Mouse (Mus musculus): ENCODE measurements around the gene 5730507C01Rik.
"Not testable (repeated sequence)": the region's sequence is repeated elsewhere in the genome, so short reads cannot be mapped to it uniquely, and the experiment has no call there.

5730507C01Rik gene

DNA sequence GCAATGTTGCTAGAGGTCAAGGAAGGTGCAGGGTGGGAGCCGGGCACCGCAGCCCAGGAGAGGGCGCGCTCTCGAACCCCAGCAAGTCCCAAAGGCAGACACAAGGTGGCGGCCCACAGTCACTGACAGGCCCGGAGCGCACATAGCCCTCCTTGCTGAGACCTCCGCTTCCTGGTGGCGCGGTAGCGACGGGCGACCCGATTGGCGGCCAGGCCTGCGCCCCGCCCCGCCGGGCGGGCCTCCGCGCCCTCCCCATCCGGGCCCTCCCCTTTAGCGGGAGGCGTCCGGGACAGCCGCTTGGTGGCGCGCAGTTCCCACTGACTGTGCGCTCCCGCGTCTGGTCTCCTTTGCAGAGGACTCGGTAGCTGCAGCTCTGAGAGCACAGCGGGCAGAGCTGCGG is at the start of gene 5730507C01Rik:
Gene 5730507C01Rik, plus strand, starts transcription at position 340 of the 400 bp plus-strand sequence.
- ATAC-seq (ENCODE audit: insufficient number of reproducible peaks, low FRiP score, low TSS enrichment) = no peak

DNA sequence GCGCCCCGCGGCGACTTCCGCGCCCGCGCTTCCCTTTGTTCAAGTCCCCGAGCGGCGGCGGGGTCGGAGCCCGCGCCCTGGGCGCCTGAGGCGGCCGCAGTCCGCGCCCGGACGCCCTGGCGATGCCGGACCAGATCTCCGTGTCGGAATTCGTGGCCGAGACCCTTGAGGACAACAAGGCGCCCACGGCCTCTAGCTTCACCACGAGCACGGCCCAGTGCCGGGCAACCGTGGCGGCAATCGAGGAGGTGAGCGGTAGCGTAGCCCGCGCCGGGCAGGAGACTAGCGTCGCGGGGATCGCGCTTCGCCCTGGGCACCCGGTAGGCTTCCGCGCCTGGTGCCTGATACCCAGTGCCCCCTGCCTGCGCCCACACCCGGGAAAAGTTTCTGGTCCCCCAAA is 306 bp downstream of the 5730507C01Rik start:
- ATAC-seq (ENCODE audit: insufficient number of reproducible peaks, low FRiP score, low TSS enrichment) = not testable (repeated sequence)

DNA sequence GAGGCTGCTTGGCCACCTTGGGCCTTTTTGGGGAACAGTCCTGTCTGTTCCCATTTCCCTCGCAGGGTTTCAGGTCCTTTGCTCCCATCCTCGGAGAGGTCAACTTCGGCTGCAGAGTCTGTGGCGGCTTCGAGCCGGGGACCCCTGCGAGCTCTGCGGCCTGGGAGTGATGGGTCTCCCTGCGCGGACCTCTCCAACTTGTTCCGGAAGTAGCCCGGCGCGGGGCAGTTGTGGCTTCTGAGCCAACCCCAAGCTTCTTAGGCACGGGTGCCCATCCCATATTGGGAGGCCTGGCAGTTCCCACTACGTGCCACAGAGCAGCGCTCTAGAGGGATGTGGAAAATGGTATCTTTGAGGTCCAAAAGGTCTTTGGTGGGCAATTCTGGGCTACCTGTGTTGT is 767 bp downstream of the 5730507C01Rik start:
- ATAC-seq (ENCODE audit: insufficient number of reproducible peaks, low FRiP score, low TSS enrichment) = not testable (repeated sequence)
